Mouse (Mus musculus) MEL (cell line): ENCODE data around the gene Tgfbrap1. TPM values are rescaled to one million over a fixed set of nuclear protein-coding genes. Genes with fewer than 3 reads are reported as not detected.

Source experiments
- RCOR1 ChIP-seq: IDR thresholded peaks from 2 replicates; pipeline ENCODE4 v1.6.1; 2012; ENCODE audit warnings: low read depth, mild to moderate bottlenecking, inconsistent platforms, low read length, improper control_type of control experiment
- polyA plus RNA-seq, 2 experiments: library from polyadenylated mRNA; stranded (reverse) in 1 of 2; unstranded in 1 of 2; fragments of >175 nt in 1 of 2; fragments of >200 nt in 1 of 2; gene quantifications; 2 replicates each; pipeline versions ENCODE4 v1.2.1 to v1.2.4; 2012; ENCODE audit warnings: low replicate concordance in 2 of 2, low read depth in 1 of 2; ENCODE audit not compliant: insufficient read length in 2 of 2, insufficient read depth in 1 of 2, missing spikeins in 1 of 2
- total RNA-seq: library from RNA; depleted of rRNA; stranded (reverse); fragments of 300-350 nt; gene quantifications from 2 replicates; pipeline ENCODE4 v1.2.3, GENCODE M21; 2012; rRNA removed

The Tgfbrap1 gene
- total and polyA plus RNA-seq, 3 experiments = 9.2 to 17.6 TPM; not detected in 1

GRCm38 (mm10) chr1:43006051-43006514, 92.4 kb downstream of the Tgfbrap1 start (continued):
- no peak for TF ChIP-seq RCOR1
- TF ChIP-seq, all 39 proteins: peak for 0

Other genes with a start within 250 kb of the Tgfbrap1 start
- 67.4 and 73.6 TPM in 2 replicates for gene Mrps9, start 247.4 kb downstream of the Tgfbrap1 start, total RNA-seq
- gene Mrps9, start 247.4 kb downstream of the Tgfbrap1 start, polyA plus RNA-seq = 10 to 100 TPM in 1 of 2 experiments, not detected in 1; 68.4 TPM
- not detected in 2 replicates for gene Gpr45, start 145.8 kb downstream of the Tgfbrap1 start, total RNA-seq
- gene Gpr45, start 145.8 kb downstream of the Tgfbrap1 start, polyA plus RNA-seq = not detected
- gene AI597479, start 73 bp upstream of the Tgfbrap1 start, total RNA-seq = 16.8 and 20.1 TPM in 2 replicates
- gene AI597479, start 73 bp upstream of the Tgfbrap1 start, polyA plus RNA-seq = 10 to 100 TPM in 1 of 2 experiments, not detected in 1; 15.3 TPM
- gene Fhl2, start 98.3 kb upstream of the Tgfbrap1 start, total RNA-seq = not detected in 2 replicates
- not detected for gene Fhl2, start 98.3 kb upstream of the Tgfbrap1 start, polyA plus RNA-seq